Mouse (Mus musculus): ENCODE data around the gene Zrsr1. TPM values are rescaled to one million over a fixed set of nuclear protein-coding genes. Genes with fewer than 3 reads are reported as not detected.

Zrsr1 gene
- 11.3 and 17.6 TPM in 2 replicates for polyA plus RNA-seq (2012; rRNA removed)

DNA sequence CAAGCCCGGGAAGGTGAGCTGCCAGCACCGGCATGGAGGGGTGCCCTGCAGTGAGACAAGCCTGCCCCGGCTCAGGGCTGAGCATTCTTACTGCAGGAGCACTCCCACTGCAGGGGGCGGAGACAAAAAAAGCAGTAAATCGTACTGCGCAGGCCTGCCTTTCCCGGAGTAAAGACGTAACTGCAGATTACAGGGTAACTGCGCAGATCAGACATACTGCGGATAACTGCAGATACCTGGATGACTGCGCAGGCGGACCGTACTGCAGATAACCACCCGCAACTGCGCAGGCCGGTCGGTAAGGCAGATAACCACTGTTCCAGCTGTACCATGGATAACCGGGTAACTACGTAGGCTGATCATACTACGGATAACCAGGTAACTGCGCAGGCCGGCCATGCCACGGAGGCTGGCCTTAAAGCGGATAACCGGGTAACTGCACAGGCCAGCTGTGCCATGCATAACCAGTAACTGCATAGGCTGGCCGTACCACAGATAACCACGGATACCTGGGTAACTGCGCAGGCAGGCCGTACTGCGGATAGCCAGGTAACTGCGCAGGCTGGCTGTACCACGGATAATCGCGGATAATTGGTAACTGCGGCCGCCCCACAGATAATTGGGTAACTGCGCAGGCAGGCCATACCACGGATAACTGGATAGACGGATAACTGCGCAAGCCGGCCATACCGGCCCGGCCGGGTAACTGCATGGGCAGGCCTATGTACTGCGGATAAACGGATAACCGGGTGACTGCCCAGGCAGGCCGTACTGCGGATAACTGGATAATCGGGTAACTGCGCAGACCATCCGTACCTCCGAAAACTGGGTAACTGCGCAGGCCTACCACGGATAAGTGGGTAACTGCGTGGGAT, at the start of gene Zrsr1:
Gene Zrsr1 (plus strand): TSS at position 171 of the 875 bp plus-strand sequence.

DNA sequence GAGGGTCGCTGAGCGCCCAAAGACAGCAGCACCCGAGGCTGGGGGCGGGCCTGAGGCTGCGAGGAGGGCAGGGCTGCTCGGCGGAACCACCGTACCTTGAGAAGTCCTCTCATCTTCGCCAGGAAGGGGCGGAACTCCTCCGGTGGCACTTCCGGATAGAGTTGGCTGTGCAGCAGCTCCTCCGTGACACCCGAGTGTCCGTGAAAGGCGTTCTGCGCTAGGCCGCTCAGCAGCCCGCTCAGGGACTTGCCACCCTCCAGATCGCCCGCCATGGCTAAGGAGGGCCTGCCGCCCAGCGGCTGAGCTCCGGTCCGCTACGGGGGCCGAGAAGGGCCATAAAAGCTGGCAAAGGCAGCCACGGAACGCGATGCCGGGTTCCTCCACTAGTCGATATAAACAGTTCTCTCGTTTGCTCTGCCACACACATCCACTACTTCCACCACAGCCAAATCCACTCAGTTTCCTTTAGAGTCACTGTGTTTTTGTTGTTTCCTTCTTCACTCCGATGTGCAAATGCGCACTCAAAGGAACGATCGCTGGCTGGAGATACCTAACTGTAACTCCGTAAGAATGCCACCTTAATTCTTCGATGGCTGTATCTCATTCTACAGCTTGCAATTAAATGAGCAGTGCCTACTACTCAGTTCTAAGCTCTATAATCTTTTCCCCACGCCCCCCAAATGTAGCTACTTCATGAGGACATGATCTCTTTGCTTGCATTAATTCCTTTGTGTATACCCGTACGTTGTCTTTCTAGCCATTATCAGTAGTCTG, 10.4 kb downstream of the Zrsr1 start, which contains the start of the genes Gm28048 and Commd1:
Gene Gm28048 (minus strand): TSS at position 107 of the 774 bp plus-strand sequence.
Gene Commd1 (minus strand): TSS at position 399 of the 774 bp plus-strand sequence.

DNA sequence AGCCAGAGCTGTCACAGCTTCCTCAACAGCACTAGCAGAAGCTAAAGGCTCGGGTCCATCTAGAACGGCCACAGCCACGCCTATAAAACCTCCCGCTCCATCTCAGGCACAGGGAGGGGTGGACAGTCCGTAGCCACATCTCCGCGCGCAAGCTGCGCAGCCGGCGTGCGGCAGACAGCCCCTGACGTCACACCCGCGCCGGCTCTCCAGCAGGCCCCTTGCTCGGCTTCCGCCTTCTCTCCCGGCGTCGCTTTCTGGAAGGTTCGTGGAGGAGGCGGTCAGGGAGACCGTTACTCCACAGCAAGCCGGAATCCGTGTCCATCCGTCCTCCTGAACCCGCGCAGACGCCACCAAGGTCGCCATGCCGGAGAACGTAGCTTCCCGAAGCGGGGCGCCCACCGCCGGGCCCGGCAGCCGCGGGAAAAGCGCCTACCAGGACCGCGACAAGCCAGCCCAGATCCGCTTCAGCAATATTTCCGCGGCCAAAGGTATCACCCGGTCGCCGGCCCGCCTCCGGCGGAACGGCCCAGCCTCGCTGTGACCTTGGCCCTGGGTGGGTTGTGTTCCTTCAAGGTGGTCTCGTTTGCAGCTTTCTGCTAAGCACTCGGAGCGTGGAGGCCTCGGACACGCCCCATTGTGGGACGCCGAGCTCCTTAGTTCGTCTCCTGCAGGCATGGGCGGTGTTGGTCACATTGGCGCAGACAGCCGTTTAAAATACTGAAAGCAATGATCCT, 18.8 kb downstream of the Zrsr1 start, which contains the start of gene Cct4:
Gene Cct4 (plus strand): TSS at position 127 of the 734 bp plus-strand sequence.

DNA sequence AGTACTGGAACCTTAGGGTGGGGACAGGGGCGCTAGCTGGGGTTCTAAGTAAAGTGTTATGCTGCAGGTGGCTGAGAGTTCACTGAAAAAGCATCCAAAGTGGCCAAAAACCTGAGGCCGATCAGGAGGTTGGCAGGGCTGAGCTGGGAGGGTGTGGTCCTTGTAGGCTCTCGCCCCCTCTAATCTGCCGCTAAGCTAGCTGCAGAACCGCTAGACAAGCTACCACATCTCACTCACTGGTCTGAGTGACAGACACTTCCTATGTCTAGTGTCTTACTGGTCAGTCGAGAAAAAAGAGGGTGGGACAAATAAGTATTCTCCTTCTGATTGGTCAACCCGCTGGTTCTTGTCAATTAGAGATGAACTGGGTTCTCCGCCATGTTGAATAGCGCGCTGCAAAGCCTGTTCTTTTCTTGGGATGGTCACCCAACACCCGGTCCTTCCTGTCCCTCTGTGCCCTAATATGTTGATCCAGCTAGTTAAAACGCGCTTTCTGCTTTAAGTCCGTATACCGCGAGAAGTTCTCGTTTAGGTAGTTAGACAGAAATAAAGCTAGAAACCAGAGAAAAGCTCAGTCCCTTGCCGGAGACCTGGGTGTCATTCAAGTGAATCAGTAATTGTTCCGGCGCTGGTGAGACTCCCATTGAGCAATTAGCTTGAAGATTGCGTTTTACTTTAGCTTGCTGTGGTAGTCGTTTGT, 35.8 kb downstream of the Zrsr1 start, which contains the start of gene Fam161a:
Gene Fam161a (plus strand): TSS at position 51 of the 700 bp plus-strand sequence.

Other genes starting within 250 kb of the Zrsr1 start
- gene B3gnt2, start 111.0 kb upstream of the Zrsr1 start, polyA plus RNA-seq (2012; rRNA removed) = 2.6 and 4.8 TPM in 2 replicates
- 0.24 and 1.9 TPM in 2 replicates for gene Gm28048, start 10.1 kb downstream of the Zrsr1 start, polyA plus RNA-seq (2012; rRNA removed)
- gene Commd1, start 10.4 kb downstream of the Zrsr1 start, polyA plus RNA-seq (2012; rRNA removed) = 98.4 and 158 TPM in 2 replicates
- gene Cct4, start 18.5 kb downstream of the Zrsr1 start, polyA plus RNA-seq (2012; rRNA removed) = 240 and 274 TPM in 2 replicates
- gene Fam161a, start 35.5 kb downstream of the Zrsr1 start, polyA plus RNA-seq (2012; rRNA removed) = 4.0 and 6.7 TPM in 2 replicates

Data from central nervous system, embryonic 11.5 days (tissue).